Mouse (Mus musculus) hindbrain, embryonic 11.5 days (tissue): ENCODE results near the gene Mgat4a. TPM values are rescaled to one million over a fixed set of nuclear protein-coding genes. Genes with fewer than 3 reads are reported as not detected.
"Not testable (repeated sequence)": the region's sequence is repeated elsewhere in the genome, so short reads cannot be mapped to it uniquely, and the experiment has no call there.

Experiments
- ATAC-seq: fragments of 200-750 bp; cut with Nextera tagmentation; 2 replicates; pipeline ENCODE4 v1.8.0; 2017; ENCODE audit warnings: mild to moderate bottlenecking, moderate TSS enrichment, moderate library complexity; ENCODE audit not compliant: low FRiP score
- DNase-seq: peaks from one replicate; pipeline ENCODE4 v3.0.0-alpha.2; 2015; ENCODE audit warnings: low spot score
- H3K27ac ChIP-seq: fragments of 300-500 bp; sonication (generic); 2 replicates; pipeline ENCODE4 v1.5.1; 2014; ENCODE audit warnings: mild to moderate bottlenecking, low read depth, low read length
- H3K27me3 ChIP-seq: fragments of 300-500 bp; sonication (generic); 2 replicates; pipeline ENCODE4 v1.6.1; 2014; ENCODE audit warnings: mild to moderate bottlenecking, low read length, moderate library complexity, mixed read lengths; ENCODE audit not compliant: control insufficient read depth, insufficient read depth
- H3K36me3 ChIP-seq: fragments of 300-500 bp; sonication (generic); 2 replicates; pipeline ENCODE4 v1.6.1; 2014; ENCODE audit warnings: mild to moderate bottlenecking, low read length, moderate library complexity, mixed read lengths; ENCODE audit not compliant: control insufficient read depth, insufficient read depth
- H3K4me1 ChIP-seq: fragments of 300-500 bp; sonication (generic); replicated peaks from 2 replicates; pipeline ENCODE4 v1.6.1; 2014; ENCODE audit warnings: low read length, mixed read lengths; ENCODE audit not compliant: control insufficient read depth, insufficient read depth
- H3K4me2 ChIP-seq: fragments of 300-500 bp; sonication (generic); replicated peaks from 2 replicates; pipeline ENCODE4 v1.6.1; 2014; ENCODE audit warnings: mild to moderate bottlenecking, low read depth, low read length
- H3K4me3 ChIP-seq: fragments of 300-500 bp; sonication (generic); 2 replicates; pipeline ENCODE4 v1.5.1; 2014; ENCODE audit warnings: low read depth, low read length
- H3K9ac ChIP-seq: fragments of 300-500 bp; sonication (generic); 2 replicates; pipeline ENCODE4 v1.6.1; 2014; ENCODE audit warnings: low read depth, low read length
- H3K9me3 ChIP-seq: fragments of 300-500 bp; sonication (generic); 2 replicates; pipeline ENCODE4 v1.6.1; 2016; ENCODE audit warnings: low read length; ENCODE audit not compliant: control insufficient read depth
- WGBS: fragments of 180-500 bp; shearing (Covaris S2); extraction: QIAGEN DNeasy Blood & Tissue Kit; methylation state at CpG from one replicate; pipeline ENCODE4 v1.1.7; 2014; 5-methylcytosine and 5-hydroxymethylcytosine counted together
- polyA plus RNA-seq: library from polyadenylated mRNA; unstranded; fragments of >200 nt; fragmentation: Nextera tagmentation; extraction: Ambion mirVana; gene quantifications from 2 replicates; pipeline ENCODE4 v1.2.1, GENCODE M21; 2014

The Mgat4a gene
- polyA plus RNA-seq, 1 experiment from 2014 or later, result 8.7 TPM

- H3K9ac ChIP-seq, H3K4me2 ChIP-seq, H3K4me3 ChIP-seq, H3K27me3 ChIP-seq, H3K4me1 ChIP-seq, H3K36me3 ChIP-seq, ATAC-seq, DNase-seq, H3K9me3 ChIP-seq, H3K27ac ChIP-seq: not testable (repeated sequence)
- WGBS, result 87% methylated on average over 4 of the region's 4 CpGs
Measured at GRCm38 (mm10) chr1:37524122-37524521, 16.7 kb downstream of the Mgat4a start.

GRCm38 (mm10) chr1:37523548-37523947, 17.3 kb downstream of the Mgat4a start:
- 96% methylated on average over 3 of the region's 3 CpGs for WGBS
- DNase-seq, result not testable (repeated sequence)

GRCm38 (mm10) chr1:37522101-37522500, 18.7 kb downstream of the Mgat4a start:
- no peak overlapping the region for H3K9ac ChIP-seq
- ATAC-seq (no peak), DNase-seq (no peak)
- no peak overlapping the region for H3K4me3 ChIP-seq
- no peaks in the 10 kb centered on the region for H3K9me3 ChIP-seq
- no peaks in the 10 kb centered on the region for H3K4me1 ChIP-seq
- no peak overlapping the region for H3K4me2 ChIP-seq
- H3K36me3 ChIP-seq, result no peaks in the 10 kb centered on the region
- no peak overlapping the region for H3K27ac ChIP-seq
- no peaks in the 10 kb centered on the region for H3K27me3 ChIP-seq
- WGBS, result 93% methylated on average over 5 of the region's 5 CpGs

More at GRCm38 (mm10) chr1:37523548-37523947, 17.3 kb downstream of the Mgat4a start:
- H3K27ac ChIP-seq, ATAC-seq, H3K36me3 ChIP-seq, H3K9me3 ChIP-seq, H3K4me1 ChIP-seq, H3K9ac ChIP-seq, H3K27me3 ChIP-seq, H3K4me2 ChIP-seq, H3K4me3 ChIP-seq: not testable (repeated sequence)

GRCm38 (mm10) chr1:37518791-37519190, 22.0 kb downstream of the Mgat4a start:
- Histone ChIP-seq H3K4me3 (no peak overlapping the region), H3K27ac (no peak overlapping the region), H3K36me3 (no peaks in the 10 kb centered on the region), H3K9me3 (no peaks in the 10 kb centered on the region), H3K4me2 (no peak overlapping the region), H3K27me3 (no peaks in the 10 kb centered on the region), H3K4me1 (no peaks in the 10 kb centered on the region), H3K9ac (no peak overlapping the region)
- no peak for ATAC-seq
- 95% methylated on average over 4 of the region's 4 CpGs for WGBS
- no peak for DNase-seq

GRCm38 (mm10) chr1:37518124-37518720, 22.6 kb downstream of the Mgat4a start:
- H3K4me1 ChIP-seq, result no peaks in the 10 kb centered on the region
- no peak overlapping the region for H3K4me2 ChIP-seq
- no peak overlapping the region for H3K9ac ChIP-seq
- H3K27ac ChIP-seq, result no peak overlapping the region
- H3K27me3 ChIP-seq, result no peaks in the 10 kb centered on the region
- ATAC-seq (no peak), DNase-seq (no peak)
- WGBS, result 73% methylated on average over 4 of the region's 4 CpGs
- no peaks in the 10 kb centered on the region for H3K9me3 ChIP-seq
- H3K36me3 ChIP-seq, result no peaks in the 10 kb centered on the region
- H3K4me3 ChIP-seq, result no peak overlapping the region

GRCm38 (mm10) chr1:37512961-37513431, 27.8 kb downstream of the Mgat4a start:
- Histone ChIP-seq H3K27me3 (no peaks in the 10 kb centered on the region), H3K4me2 (no peak overlapping the region), H3K9ac (no peak overlapping the region), H3K27ac (no peak overlapping the region), H3K4me3 (no peak overlapping the region), H3K4me1 (no peaks in the 10 kb centered on the region), H3K36me3 (no peaks in the 10 kb centered on the region), H3K9me3 (no peaks in the 10 kb centered on the region)
- ATAC-seq (no peak), DNase-seq (no peak)
- 84% methylated on average over 2 of the region's 2 CpGs for WGBS

- no peak overlapping the region for H3K4me2 ChIP-seq
- H3K27me3 ChIP-seq, result no peaks in the 10 kb centered on the region
- H3K9me3 ChIP-seq, result no peaks in the 10 kb centered on the region
- no peaks in the 10 kb centered on the region for H3K36me3 ChIP-seq
- no peak overlapping the region for H3K4me3 ChIP-seq
- no peak overlapping the region for H3K9ac ChIP-seq
- no peak for DNase-seq
- WGBS, result 66% methylated on average over 5 of the region's 5 CpGs
- H3K27ac ChIP-seq, result no peak overlapping the region
- ATAC-seq, result no peak
- H3K4me1 ChIP-seq, result no peaks in the 10 kb centered on the region
Measured at GRCm38 (mm10) chr1:37512109-37512640, 28.6 kb downstream of the Mgat4a start.

GRCm38 (mm10) chr1:37510193-37510592, 30.6 kb downstream of the Mgat4a start:
- H3K27ac ChIP-seq, result no peak overlapping the region
- WGBS, result 85% methylated on average over 3 of the region's 3 CpGs
- H3K36me3 ChIP-seq, result no peaks in the 10 kb centered on the region
- ATAC-seq (no peak), DNase-seq (no peak)
- no peaks in the 10 kb centered on the region for H3K4me1 ChIP-seq
- H3K27me3 ChIP-seq, result no peaks in the 10 kb centered on the region
- no peaks in the 10 kb centered on the region for H3K9me3 ChIP-seq
- no peak overlapping the region for H3K4me3 ChIP-seq
- no peak overlapping the region for H3K9ac ChIP-seq
- H3K4me2 ChIP-seq, result no peak overlapping the region

GRCm38 (mm10) chr1:37509437-37509836, 31.4 kb downstream of the Mgat4a start:
- peaks cover 2% of the 10 kb centered on the region; the same call in 1 of the 2 replicates for H3K27me3 ChIP-seq
- DNase-seq (no peak), ATAC-seq (no peak)

More at GRCm38 (mm10) chr1:37509437-37509836, 31.4 kb downstream of the Mgat4a start:
- Histone ChIP-seq H3K9ac (no peak overlapping the region), H3K9me3 (no peaks in the 10 kb centered on the region), H3K4me3 (no peak overlapping the region), H3K27ac (no peak overlapping the region), H3K4me2 (no peak overlapping the region), H3K36me3 (no peaks in the 10 kb centered on the region), H3K4me1 (no peaks in the 10 kb centered on the region)
- 79% methylated on average over 5 of the region's 5 CpGs for WGBS
